Mouse (Mus musculus): ENCODE data around the gene Olfr1229. TPM values are rescaled to one million over a fixed set of nuclear protein-coding genes. Genes with fewer than 3 reads are reported as not detected.

The Olfr1229 gene
- total RNA-seq (2021) = not detected

GRCm38 (mm10) chr2:89287914-89288313 is at the start of gene Olfr1229:
Gene Olfr1229, minus strand, starts transcription at chr2:89288014.
- DNase-seq (ENCODE audit: low spot score in 2 of 2) = no peak
- intact Hi-C loops (cut with DNase I) = no loop called here

GRCm38 (mm10) chr2:89329575-89329974 is 41.8 kb upstream of the Olfr1229 start, which contains the start of gene Olfr1232:
Gene Olfr1232, minus strand, starts transcription at chr2:89329675.
- intact Hi-C loops (cut with DNase I) = no loop called here
- DNase-seq (ENCODE audit: low spot score in 2 of 2) = no peak

GRCm38 (mm10) chr2:89306974-89307373 is 19.2 kb upstream of the Olfr1229 start, which contains the start of gene Olfr1231:
Gene Olfr1231, minus strand, starts transcription at chr2:89307074.
- no peak for DNase-seq (ENCODE audit: low spot score in 2 of 2)
- intact Hi-C loops (cut with DNase I) = no loop called here

GRCm38 (mm10) chr2:89297168-89297567 is 9.4 kb upstream of the Olfr1229 start, which contains the start of gene Olfr1230:
Gene Olfr1230, minus strand, starts transcription at chr2:89297268.
- intact Hi-C loops (cut with DNase I) = no loop called here

GRCm38 (mm10) chr2:89253962-89254361 is 33.9 kb downstream of the Olfr1229 start, which contains the start of gene Olfr1228:
Gene Olfr1228, minus strand, starts transcription at chr2:89254062.
- intact Hi-C loops (cut with DNase I) = no loop called here
- no peak for DNase-seq (ENCODE audit: low spot score in 2 of 2)

More at GRCm38 (mm10) chr2:89297168-89297567, 9.4 kb upstream of the Olfr1229 start, which contains the start of gene Olfr1230:
- no peak for DNase-seq (ENCODE audit: low spot score in 2 of 2)

Other genes with a start within 250 kb of the Olfr1229 start
- not detected for gene Olfr1218, start 226.8 kb downstream of the Olfr1229 start, total RNA-seq (2021)
- not detected for gene Olfr1219, start 204.5 kb downstream of the Olfr1229 start, total RNA-seq (2021)
- not detected for gene Olfr1220, start 181.2 kb downstream of the Olfr1229 start, total RNA-seq (2021)
- not detected for gene Olfr1221, start 170.7 kb downstream of the Olfr1229 start, total RNA-seq (2021)
- gene Olfr1222, start 155.0 kb downstream of the Olfr1229 start, total RNA-seq (2021) = not detected
- not detected for gene Olfr1223, start 136.5 kb downstream of the Olfr1229 start, total RNA-seq (2021)
- gene Olfr1224-ps1, start 123.9 kb downstream of the Olfr1229 start, total RNA-seq (2021) = not detected
- not detected for gene Olfr1225, start 113.3 kb downstream of the Olfr1229 start, total RNA-seq (2021)
- gene Olfr1226, start 88.0 kb downstream of the Olfr1229 start, total RNA-seq (2021) = not detected
- gene Olfr1228, start 34.0 kb downstream of the Olfr1229 start, total RNA-seq (2021) = not detected
- not detected for gene Olfr1230, start 9.3 kb upstream of the Olfr1229 start, total RNA-seq (2021)
- not detected for gene Olfr1231, start 19.1 kb upstream of the Olfr1229 start, total RNA-seq (2021)
- gene Olfr1232, start 41.7 kb upstream of the Olfr1229 start, total RNA-seq (2021) = not detected
- not detected for gene Olfr1233, start 54.4 kb upstream of the Olfr1229 start, total RNA-seq (2021)
- gene Olfr1234, start 76.9 kb upstream of the Olfr1229 start, total RNA-seq (2021) = not detected
- not detected for gene Olfr1238, start 121.7 kb upstream of the Olfr1229 start, total RNA-seq (2021)
- not detected for gene Olfr1239, start 132.4 kb upstream of the Olfr1229 start, total RNA-seq (2021)
- gene Olfr1240, start 155.0 kb upstream of the Olfr1229 start, total RNA-seq (2021) = not detected
- not detected for gene Olfr1241, start 199.1 kb upstream of the Olfr1229 start, total RNA-seq (2021)
- gene Olfr1242, start 210.3 kb upstream of the Olfr1229 start, total RNA-seq (2021) = not detected
- not detected for gene Olfr1243, start 243.5 kb upstream of the Olfr1229 start, total RNA-seq (2021)